Mouse (Mus musculus): ENCODE measurements around the gene 9830107B12Rik. TPM values are rescaled to one million over a fixed set of nuclear protein-coding genes. Genes with fewer than 3 reads are reported as not detected.

Gene 9830107B12Rik
- polyA plus RNA-seq (2012; rRNA removed; ENCODE audit: low replicate concordance): 0.11 and 0.50 TPM in 2 replicates

GRCm38 (mm10) chr17:48146120-48146519 is at the start of gene 9830107B12Rik:
Gene 9830107B12Rik, minus strand, starts transcription at chr17:48146268.

DNA sequence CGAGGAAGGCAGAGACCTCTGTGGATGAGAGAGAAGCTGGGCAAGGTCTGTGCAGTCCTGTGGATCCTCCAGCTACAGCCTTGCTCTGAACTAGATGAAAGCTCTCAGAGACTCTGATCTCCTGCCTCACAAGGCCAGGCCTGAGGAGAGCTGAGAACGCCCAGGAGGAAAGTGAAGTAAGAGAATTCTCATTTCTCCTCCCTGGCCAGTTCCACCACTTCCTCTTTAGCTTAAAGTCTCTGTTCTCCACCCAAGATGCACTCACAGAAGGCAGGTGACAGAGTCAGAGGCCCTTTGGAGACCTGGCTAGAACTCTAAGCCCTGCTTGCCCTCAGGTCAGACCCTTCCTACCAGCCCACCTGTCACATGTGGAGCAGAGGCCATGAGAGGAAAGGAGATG is 21.0 kb upstream of the 9830107B12Rik start, which contains the start of gene A530064D06Rik:
A530064D06Rik (minus strand) TSS at position 173 of the 400 bp plus-strand sequence.

GRCm38 (mm10) chr17:48089019-48089418 is 57.0 kb downstream of the 9830107B12Rik start, which contains the start of gene 1700067P10Rik:
Gene 1700067P10Rik, plus strand, starts transcription at chr17:48089319.

Other genes with a start within 250 kb of the 9830107B12Rik start
- gene Foxp4, start 221.6 kb downstream of the 9830107B12Rik start, polyA plus RNA-seq (2012; rRNA removed; ENCODE audit: low replicate concordance): 29.1 and 59.3 TPM in 2 replicates
- not detected in 2 replicates for gene 1700122O11Rik, start 108.0 kb downstream of the 9830107B12Rik start, polyA plus RNA-seq (2012; rRNA removed; ENCODE audit: low replicate concordance)
- not detected in 2 replicates for gene 1700067P10Rik, start 56.9 kb downstream of the 9830107B12Rik start, polyA plus RNA-seq (2012; rRNA removed; ENCODE audit: low replicate concordance)
- 0.75 and 1.6 TPM in 2 replicates for gene A530064D06Rik, start 21.0 kb upstream of the 9830107B12Rik start, polyA plus RNA-seq (2012; rRNA removed; ENCODE audit: low replicate concordance)
- 0.09 TPM in 2 replicates for gene Trem1, start 86.5 kb upstream of the 9830107B12Rik start, polyA plus RNA-seq (2012; rRNA removed; ENCODE audit: low replicate concordance)
- gene Trem3, start 101.5 kb upstream of the 9830107B12Rik start, polyA plus RNA-seq (2012; rRNA removed; ENCODE audit: low replicate concordance): 0.16 and 0.21 TPM in 2 replicates
- gene Treml4, start 118.0 kb upstream of the 9830107B12Rik start, polyA plus RNA-seq (2012; rRNA removed; ENCODE audit: low replicate concordance): 0.95 and 1.7 TPM in 2 replicates
- 0.53 and 2.3 TPM in 2 replicates for gene Treml2, start 153.2 kb upstream of the 9830107B12Rik start, polyA plus RNA-seq (2012; rRNA removed; ENCODE audit: low replicate concordance)
- gene B430306N03Rik, start 169.9 kb upstream of the 9830107B12Rik start, polyA plus RNA-seq (2012; rRNA removed; ENCODE audit: low replicate concordance): 0.70 and 2.8 TPM in 2 replicates
- gene Trem2, start 200.1 kb upstream of the 9830107B12Rik start, polyA plus RNA-seq (2012; rRNA removed; ENCODE audit: low replicate concordance): 35.0 and 94.7 TPM in 2 replicates
- gene Treml1, start 213.6 kb upstream of the 9830107B12Rik start, polyA plus RNA-seq (2012; rRNA removed; ENCODE audit: low replicate concordance): 0.19 and 3.2 TPM in 2 replicates